43 mouse cellular contexts compared by ENCODE assay signal in genomic region chr6:83704701-83705100, GRCm38 (mm10). TPM values are rescaled to one million over a fixed set of nuclear protein-coding genes. Genes with fewer than 3 reads are reported as not detected.
"Had no signal": no experiment of that assay in that cellular context is flagged by ENCODE, and none has a peak within 500 bp of the region (broad histone marks: within the 10 kb centered on the region; RNA-seq: fewer than 3 reads in every experiment).

No protein-coding gene starts in this region.

- H3K9me3 ChIP-seq: heart, embryonic 10.5 days; heart, embryonic 12.5 days; heart, embryonic 13.5 days; heart, embryonic 15.5 days; hindbrain, embryonic 10.5 days; hindbrain, embryonic 12.5 days; hindbrain, embryonic 13.5 days; hindbrain, embryonic 15.5 days; intestine, embryonic 15.5 days; kidney, embryonic 15.5 days had no signal

- H3K4me3 ChIP-seq: heart, embryonic 10.5 days; heart, embryonic 12.5 days; heart, embryonic 13.5 days; heart, embryonic 15.5 days; hindbrain, embryonic 10.5 days; hindbrain, embryonic 12.5 days; hindbrain, embryonic 13.5 days; hindbrain, embryonic 15.5 days; intestine, embryonic 15.5 days; kidney, embryonic 15.5 days; layer of hippocampus, adult 2 months had no signal

- H3K9ac ChIP-seq: heart, embryonic 12.5 days; heart, embryonic 13.5 days; heart, embryonic 15.5 days; hindbrain, embryonic 12.5 days; hindbrain, embryonic 13.5 days; hindbrain, embryonic 14.5 days; hindbrain, embryonic 15.5 days; intestine, embryonic 15.5 days; kidney, embryonic 15.5 days had no signal

- H3K27ac ChIP-seq: heart, embryonic 10.5 days; heart, embryonic 13.5 days; heart, embryonic 15.5 days; hindbrain, embryonic 10.5 days; hindbrain, embryonic 12.5 days; hindbrain, embryonic 13.5 days; hindbrain, embryonic 14.5 days; hindbrain, embryonic 15.5 days; hindbrain, postnatal 0 days; intestine, embryonic 15.5 days; kidney, embryonic 15.5 days; kidney, postnatal 0 days; layer of hippocampus, adult 2 months had no signal

- DNase-seq: heart, postnatal 10 days; heart, postnatal 14 days; heart, postnatal 36 days; heart, postnatal 4 days; kidney, adult 11 months; kidney, adult 18-20 months; kidney, adult 2 months; kidney, adult 8-10 months; kidney, adult 9 months; kidney, postnatal 10 days; kidney, postnatal 14 days; kidney, postnatal 25 days; kidney, postnatal 36 days; kidney, postnatal 4 days; layer of hippocampus, adult 9-11 months; layer of hippocampus, postnatal 36 days had no signal

- ATAC-seq: hindbrain, embryonic 16.5 days; hindbrain, postnatal 0 days; inflammation-experienced regulatory T-cells, adult 6 months; intestine, embryonic 15.5 days; intestine, embryonic 16.5 days; intestine, postnatal 0 days had no signal

- H3K4me2 ChIP-seq: heart, embryonic 11.5 days; heart, embryonic 12.5 days; heart, embryonic 13.5 days; heart, embryonic 15.5 days; hindbrain, embryonic 12.5 days; hindbrain, embryonic 13.5 days; hindbrain, embryonic 14.5 days; hindbrain, embryonic 15.5 days; intestine, embryonic 15.5 days; kidney, embryonic 15.5 days had no signal

- H3K36me3 ChIP-seq: heart, embryonic 10.5 days; heart, embryonic 12.5 days; heart, embryonic 13.5 days; heart, embryonic 15.5 days; hindbrain, embryonic 10.5 days; hindbrain, embryonic 12.5 days; hindbrain, embryonic 13.5 days; hindbrain, embryonic 15.5 days; intestine, embryonic 15.5 days; kidney, embryonic 15.5 days had no signal

RNA-seq across cellular contexts. Expression of gene Vax2, which starts 6.4 kb away (rescaled TPM):
- polyA plus RNA-seq: heart, embryonic 10.5 days; heart, embryonic 11.5 days; heart, embryonic 13.5 days; heart, embryonic 14.5 days; heart, embryonic 15.5 days; heart, embryonic 16.5 days; heart, postnatal 0 days; hindbrain, embryonic 12.5 days; hindbrain, embryonic 13.5 days; hindbrain, embryonic 14.5 days; hindbrain, embryonic 15.5 days; hindbrain, embryonic 16.5 days; hindbrain, postnatal 0 days; intestine, embryonic 14.5 days; intestine, embryonic 15.5 days; intestine, embryonic 16.5 days; intestine, postnatal 0 days; kidney, adult 2 months; kidney, embryonic 14.5 days; kidney, embryonic 15.5 days; kidney, embryonic 16.5 days; kidney, postnatal 0 days; large intestine, adult 2 months had no signal

RNA-seq across cellular contexts. Expression of gene Cd207, which starts 27.0 kb away (rescaled TPM):
- polyA plus RNA-seq: heart, embryonic 10.5 days; heart, embryonic 11.5 days; heart, embryonic 12.5 days; hindbrain, embryonic 10.5 days; hindbrain, embryonic 11.5 days; hindbrain, embryonic 12.5 days; hindbrain, embryonic 13.5 days; hindbrain, embryonic 14.5 days; hindbrain, embryonic 15.5 days; hindbrain, embryonic 16.5 days; hindbrain, postnatal 0 days; inflammation-experienced regulatory T-cells, adult 6 months; intestine, embryonic 14.5 days; intestine, embryonic 15.5 days; intestine, embryonic 16.5 days; intestine, postnatal 0 days; kidney, embryonic 14.5 days; kidney, embryonic 15.5 days; kidney, embryonic 16.5 days; kidney, postnatal 0 days; large intestine, adult 2 months had no signal

RNA-seq across cellular contexts. Expression of gene Atp6v1b1, which starts 38.1 kb away (rescaled TPM):
- polyA plus RNA-seq: heart, embryonic 10.5 days; heart, embryonic 11.5 days; heart, embryonic 12.5 days; heart, embryonic 13.5 days; heart, embryonic 14.5 days; heart, embryonic 15.5 days; heart, postnatal 0 days; hindbrain, embryonic 10.5 days; hindbrain, embryonic 11.5 days; hindbrain, embryonic 12.5 days; hindbrain, embryonic 13.5 days; hindbrain, embryonic 14.5 days; hindbrain, embryonic 15.5 days; hindbrain, embryonic 16.5 days; hindbrain, postnatal 0 days; inflammation-experienced regulatory T-cells, adult 6 months; intestine, embryonic 14.5 days; intestine, embryonic 16.5 days; intestine, postnatal 0 days; large intestine, adult 2 months had no signal

RNA-seq across cellular contexts. Expression of gene Clec4f, which starts 48.7 kb away (rescaled TPM):
- polyA plus RNA-seq: heart, embryonic 10.5 days; hindbrain, embryonic 10.5 days; hindbrain, embryonic 11.5 days; hindbrain, embryonic 12.5 days; hindbrain, embryonic 13.5 days; hindbrain, embryonic 14.5 days; hindbrain, embryonic 15.5 days; hindbrain, embryonic 16.5 days; hindbrain, postnatal 0 days; inflammation-experienced regulatory T-cells, adult 6 months; intestine, embryonic 14.5 days; kidney, adult 2 months; kidney, embryonic 14.5 days; kidney, postnatal 0 days; large intestine, adult 2 months had no signal

RNA-seq across cellular contexts. Expression of gene Ankrd53, which starts 57.7 kb away (rescaled TPM):
- polyA plus RNA-seq: heart, embryonic 11.5 days; heart, embryonic 12.5 days; heart, embryonic 13.5 days; heart, embryonic 14.5 days; heart, embryonic 16.5 days; hindbrain, embryonic 10.5 days; hindbrain, embryonic 12.5 days; hindbrain, embryonic 14.5 days; hindbrain, embryonic 16.5 days; hindbrain, postnatal 0 days; intestine, embryonic 14.5 days; intestine, embryonic 15.5 days; intestine, embryonic 16.5 days; intestine, postnatal 0 days; kidney, embryonic 15.5 days; large intestine, adult 2 months had no signal
